Mouse (Mus musculus) macrophage (primary cell): ENCODE measurements around the gene Gpc6. TPM values are rescaled to one million over a fixed set of nuclear protein-coding genes. Genes with fewer than 3 reads are reported as not detected.

Experiments used
- H3K27ac ChIP-seq: fragments of 350-480 bp; formaldehyde crosslinking; 2 replicates; pipeline ENCODE4 v1.9.0; 2021
- H3K36me3 ChIP-seq: fragments of 350-480 bp; formaldehyde crosslinking; 2 replicates; pipeline ENCODE4 v1.9.0; 2021; ENCODE audit errors: inconsistent target
- H3K4me3 ChIP-seq: fragments of 350-480 bp; formaldehyde crosslinking; 2 replicates; pipeline ENCODE4 v1.9.0; 2021; ENCODE audit errors: inconsistent target
- H3K79me2 ChIP-seq: fragments of 350-480 bp; formaldehyde crosslinking; 2 replicates; pipeline ENCODE4 v1.9.0; 2021; ENCODE audit errors: inconsistent target
- WGBS: methylation state at CpG from one replicate; pipeline ENCODE4 v1.1.7; 2026; ENCODE audit warnings: inconsistent platforms; ENCODE audit not compliant: missing documents; 5-methylcytosine and 5-hydroxymethylcytosine counted together
- polyA plus RNA-seq: library from polyadenylated mRNA; stranded (reverse); fragments of 250-400 nt; gene quantifications from 3 replicates; pipeline ENCODE4 v1.2.4, GENCODE M21; 2018; ENCODE audit warnings: inconsistent platforms

Gene Gpc6
- polyA plus RNA-seq, 1 experiment from 2014 or later, result not detected

DNA sequence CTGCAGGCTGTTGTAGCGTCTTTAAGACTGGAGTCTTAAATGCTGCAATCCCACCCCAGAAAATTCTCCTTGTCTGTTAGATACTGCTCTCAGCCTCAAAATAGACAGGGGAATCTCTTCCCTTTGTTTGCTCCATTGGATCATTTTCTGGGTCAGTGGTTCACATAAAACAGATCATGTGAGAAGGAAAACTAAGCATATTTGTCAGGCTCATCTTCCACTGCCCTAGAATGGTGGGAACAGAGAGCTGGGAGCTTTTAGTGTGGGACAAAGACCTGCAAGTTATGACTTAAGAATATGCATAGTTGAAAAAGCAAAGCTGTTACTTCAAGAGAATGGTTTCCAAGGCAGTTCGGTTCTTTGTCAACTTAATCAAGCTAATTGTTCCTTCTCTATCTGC is 136.4 kb downstream of the Gpc6 start:
- 83% methylated on average over 2 of the region's 2 CpGs for WGBS
- Histone ChIP-seq H3K79me2 (no peaks in the 10 kb centered on the region), H3K27ac (no peak overlapping the region), H3K4me3 (no peak overlapping the region), H3K36me3 (no peaks in the 10 kb centered on the region)

DNA sequence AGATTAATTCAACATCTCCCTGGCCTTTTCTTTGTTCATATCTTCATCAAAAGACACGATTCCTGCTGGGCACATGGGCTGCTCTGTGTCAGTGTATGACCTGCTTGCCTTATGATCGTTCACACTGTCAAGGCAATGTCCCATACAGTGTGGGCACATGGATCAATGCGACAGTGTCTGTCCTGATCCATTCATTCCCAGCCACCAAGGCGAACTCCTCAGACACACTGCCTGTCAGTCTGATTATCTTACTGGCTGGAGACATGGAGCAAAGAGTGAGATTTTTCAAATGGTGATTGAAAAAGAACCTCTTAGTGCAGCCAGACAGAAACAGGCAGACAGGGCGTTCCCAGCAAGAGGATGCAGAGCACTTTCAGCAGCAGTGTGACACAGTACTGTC is 143.1 kb downstream of the Gpc6 start:
- Histone ChIP-seq H3K36me3 (no peaks in the 10 kb centered on the region), H3K27ac (no peak overlapping the region), H3K79me2 (no peaks in the 10 kb centered on the region), H3K4me3 (no peak overlapping the region)
- 80% methylated on average over 5 of the region's 5 CpGs for WGBS

DNA sequence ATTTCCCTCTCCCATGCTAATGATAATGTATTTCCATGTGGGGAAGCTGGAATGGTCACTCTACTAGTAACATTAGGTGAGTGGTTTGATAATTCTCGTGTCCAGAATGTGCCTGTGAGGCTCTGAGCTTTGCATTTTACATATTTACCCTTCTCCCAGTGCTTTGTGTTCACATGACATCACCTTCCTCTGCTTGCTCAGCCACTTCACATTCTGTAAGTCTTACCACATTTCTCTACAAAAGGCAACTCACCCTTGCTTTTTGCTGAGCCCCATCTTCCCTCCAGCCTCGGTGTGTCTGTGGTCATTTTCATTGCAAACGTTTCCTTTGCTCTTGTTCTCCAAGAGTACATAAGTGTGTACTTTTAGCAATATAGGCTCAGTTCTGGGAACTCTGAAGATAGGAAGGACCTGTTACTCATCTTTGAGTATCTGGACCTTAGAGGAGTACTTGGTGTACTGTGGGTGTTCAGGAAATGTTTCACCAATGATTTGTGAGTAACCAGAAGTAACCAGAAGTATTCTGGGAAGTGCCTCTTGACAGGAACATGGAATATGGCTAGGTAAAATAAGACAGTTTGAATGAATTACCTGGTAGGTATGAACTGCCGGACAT is 145.5 kb downstream of the Gpc6 start:
- 85% methylated on average over 4 of the region's 4 CpGs for WGBS
- Histone ChIP-seq H3K27ac (no peak overlapping the region), H3K36me3 (no peaks in the 10 kb centered on the region), H3K79me2 (no peaks in the 10 kb centered on the region), H3K4me3 (no peak overlapping the region)

DNA sequence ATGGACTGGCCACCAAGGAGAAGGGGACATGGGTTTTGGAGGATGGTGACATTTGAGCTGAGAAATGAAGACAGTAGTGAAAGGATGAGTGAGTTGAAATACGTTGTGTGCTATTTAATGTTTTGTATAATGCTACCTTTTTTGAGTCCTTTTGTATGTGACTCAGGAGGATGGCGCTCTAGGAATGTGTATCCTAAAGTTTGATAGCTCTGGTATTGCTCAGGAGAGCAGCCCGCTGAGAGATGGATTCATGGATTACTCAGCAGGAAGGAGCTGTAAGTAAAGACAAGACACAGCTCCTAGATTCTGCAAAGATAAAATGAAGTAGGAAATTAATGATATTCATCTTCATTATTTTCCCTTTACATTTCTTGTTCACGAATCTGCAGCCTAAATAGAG is 168.5 kb downstream of the Gpc6 start:
- H3K27ac ChIP-seq, result no peak overlapping the region
- 87% methylated on average over 4 of the region's 4 CpGs for WGBS
- no peak overlapping the region for H3K4me3 ChIP-seq
- H3K79me2 ChIP-seq, result no peaks in the 10 kb centered on the region
- no peaks in the 10 kb centered on the region for H3K36me3 ChIP-seq

DNA sequence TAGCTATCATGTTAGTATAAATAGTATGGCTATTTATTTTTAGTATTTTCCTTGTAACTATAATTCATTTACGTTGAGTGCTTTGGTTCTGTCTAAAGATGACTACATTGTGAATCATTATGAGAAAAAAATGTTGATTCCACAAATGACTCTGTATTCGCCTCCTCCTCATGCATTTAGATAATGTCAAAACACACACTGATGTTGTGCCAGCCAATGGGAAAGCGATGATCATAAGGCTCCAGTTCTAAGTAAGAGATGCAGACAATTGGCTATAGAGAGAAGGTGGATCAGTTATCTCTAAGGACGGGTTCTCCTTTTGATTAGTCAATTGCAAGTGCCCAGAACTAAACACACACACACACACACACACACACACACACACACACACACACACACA is 181.8 kb downstream of the Gpc6 start:
- Histone ChIP-seq H3K27ac (no peak overlapping the region), H3K36me3 (no peaks in the 10 kb centered on the region), H3K4me3 (no peak overlapping the region), H3K79me2 (no peaks in the 10 kb centered on the region)
- 89% methylated on average over 4 of the region's 4 CpGs for WGBS

DNA sequence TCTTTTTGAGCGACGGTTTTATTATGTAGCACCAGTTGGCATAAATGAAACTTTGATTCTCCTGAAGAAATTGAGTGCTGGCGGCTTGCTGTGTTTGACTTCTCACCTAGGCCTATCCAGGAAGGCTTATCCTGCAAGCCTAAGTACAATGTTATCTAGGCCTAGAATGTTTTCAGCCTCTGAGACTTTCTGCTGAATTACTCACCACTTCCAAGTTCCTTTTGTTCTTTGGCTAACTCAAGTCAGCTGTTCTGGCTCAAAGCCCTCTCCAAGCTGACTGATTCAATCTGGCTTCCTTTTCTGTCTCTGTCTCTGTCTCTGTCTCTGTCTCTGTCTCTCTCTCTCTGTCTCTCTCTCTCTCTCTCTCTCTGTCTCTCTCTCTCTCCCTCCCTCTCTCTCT is 188.0 kb downstream of the Gpc6 start:
- WGBS, result 94% methylated on average over 3 of the region's 3 CpGs

DNA sequence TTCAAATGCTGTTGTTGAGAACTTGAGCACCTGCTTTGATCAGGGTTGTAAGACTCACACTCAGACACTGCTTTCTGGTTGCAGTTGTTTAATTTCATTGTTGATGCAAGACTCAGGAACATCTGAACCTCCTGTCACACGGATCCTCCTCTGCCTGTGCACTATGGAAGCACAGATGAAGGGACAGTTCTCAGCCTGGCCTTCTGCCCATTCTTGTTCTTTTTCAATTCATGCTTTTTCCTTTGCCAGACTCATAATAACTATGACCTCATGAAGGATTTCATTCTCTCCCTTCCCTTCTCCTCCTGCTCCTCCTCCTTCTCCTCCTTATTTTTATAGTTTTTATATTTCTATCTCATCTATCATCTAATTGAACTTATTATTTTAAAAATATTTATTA is 196.9 kb downstream of the Gpc6 start:
- H3K79me2 ChIP-seq, result no peaks in the 10 kb centered on the region
- H3K36me3 ChIP-seq, result no peaks in the 10 kb centered on the region
- 78% methylated on average over 1 of the region's 1 CpGs for WGBS
- no peak overlapping the region for H3K27ac ChIP-seq
- no peak overlapping the region for H3K4me3 ChIP-seq

More for the DNA sequence above, 188.0 kb downstream of the Gpc6 start:
- no peaks in the 10 kb centered on the region for H3K79me2 ChIP-seq
- no peaks in the 10 kb centered on the region for H3K36me3 ChIP-seq
- no peak overlapping the region for H3K27ac ChIP-seq
- no peak overlapping the region for H3K4me3 ChIP-seq

DNA sequence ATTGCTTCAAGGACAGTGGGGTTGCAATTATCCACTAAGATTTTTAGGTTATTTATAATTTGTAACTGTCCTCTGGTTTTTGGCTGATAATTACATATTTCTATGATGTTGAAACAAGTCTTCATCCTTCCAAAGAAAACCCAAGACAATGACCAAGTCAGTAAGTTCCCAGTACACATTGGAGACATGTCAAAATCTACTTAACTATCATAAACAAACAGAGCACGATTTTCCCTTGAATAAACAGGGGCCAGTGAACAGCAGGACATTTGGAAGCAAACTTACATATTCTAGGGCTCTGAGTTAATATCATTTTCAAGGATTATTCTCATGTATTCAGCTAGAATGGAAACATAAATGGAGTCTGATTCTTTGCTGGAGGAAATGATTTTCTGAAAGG is 205.2 kb downstream of the Gpc6 start:
- 58% methylated on average over 1 of the region's 1 CpGs for WGBS
- Histone ChIP-seq H3K4me3 (no peak overlapping the region), H3K27ac (no peak overlapping the region), H3K36me3 (no peaks in the 10 kb centered on the region), H3K79me2 (no peaks in the 10 kb centered on the region)

DNA sequence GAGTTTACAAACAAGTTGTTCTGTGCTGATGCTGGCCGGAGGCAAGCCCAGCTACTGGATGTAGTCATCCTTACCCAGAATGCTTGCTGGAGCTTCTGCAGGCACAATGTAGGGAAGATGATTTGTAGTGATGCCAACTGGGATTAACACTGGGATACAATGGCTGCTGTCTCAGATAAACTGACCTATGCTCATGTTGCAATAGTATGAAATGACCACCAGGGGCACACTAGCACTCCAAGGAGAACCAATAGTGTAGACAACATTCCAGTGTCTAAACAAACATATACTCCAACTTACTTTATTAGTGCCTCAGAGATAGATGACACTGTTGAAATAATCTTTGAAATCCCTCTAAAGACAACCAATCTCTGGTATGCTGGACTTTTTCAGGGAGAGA is 206.2 kb downstream of the Gpc6 start:
- Histone ChIP-seq H3K36me3 (no peaks in the 10 kb centered on the region), H3K79me2 (no peaks in the 10 kb centered on the region), H3K27ac (no peak overlapping the region), H3K4me3 (no peak overlapping the region)
- 100% methylated on average over 1 of the region's 1 CpGs for WGBS

DNA sequence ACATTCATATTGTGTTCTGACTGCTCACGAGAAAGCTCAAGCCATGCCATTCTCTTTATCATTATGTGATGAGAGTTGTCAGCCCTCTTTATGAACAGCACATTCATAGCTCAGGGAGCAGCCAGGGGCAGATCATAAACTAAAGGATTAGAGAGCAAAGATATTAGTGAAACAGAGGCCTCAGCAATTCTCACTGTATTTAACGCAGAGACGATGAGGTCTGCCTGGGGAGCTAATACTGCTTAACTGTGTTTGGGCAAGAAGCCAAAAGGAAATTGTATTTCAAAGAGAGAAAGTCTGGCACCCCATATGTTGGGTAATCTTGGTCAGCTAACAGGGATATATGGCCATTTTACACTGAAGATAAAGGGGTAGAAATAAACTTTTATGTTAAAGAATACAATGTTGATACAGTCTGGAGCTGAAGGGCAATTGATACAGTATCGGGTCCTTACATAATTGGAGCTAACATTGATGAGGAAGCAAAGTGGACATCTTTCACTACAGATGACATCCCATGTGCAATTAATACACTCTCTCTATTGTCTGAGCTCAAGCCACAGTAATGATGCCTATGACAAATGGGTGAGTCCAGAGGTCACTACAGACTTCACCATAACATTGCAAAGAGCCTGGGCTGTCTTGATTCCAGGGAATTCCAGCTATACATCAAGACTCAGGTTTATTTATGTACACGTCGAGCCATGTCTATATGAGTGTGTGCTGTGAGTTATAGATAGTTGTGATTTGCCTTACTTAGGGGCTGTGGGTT is 216.1 kb downstream of the Gpc6 start:
- no peak overlapping the region for H3K4me3 ChIP-seq
- H3K79me2 ChIP-seq, result no peaks in the 10 kb centered on the region
- no peak overlapping the region for H3K27ac ChIP-seq
- H3K36me3 ChIP-seq, result no peaks in the 10 kb centered on the region
- WGBS, result 71% methylated on average over 4 of the region's 6 CpGs

DNA sequence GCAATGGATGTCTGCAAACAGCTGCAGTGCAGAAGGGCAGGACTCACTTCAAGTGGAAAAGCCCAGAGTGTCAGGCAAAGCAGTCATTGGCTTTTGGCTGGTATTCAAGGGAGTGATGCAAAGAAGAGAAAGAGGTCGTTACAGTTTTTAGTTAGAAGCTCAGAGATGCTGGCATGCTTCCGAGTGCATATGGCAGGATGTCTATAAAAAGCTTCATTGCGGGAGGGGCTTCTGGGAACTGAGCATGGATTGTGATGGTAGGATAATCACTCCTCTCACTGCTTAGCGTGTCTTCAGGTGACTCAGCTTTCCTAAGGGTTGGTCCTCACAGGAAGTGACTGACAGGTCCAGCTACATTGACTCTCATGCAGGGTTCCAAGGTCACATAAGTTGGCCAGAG is 221.0 kb downstream of the Gpc6 start:
- Histone ChIP-seq H3K79me2 (no peaks in the 10 kb centered on the region), H3K4me3 (no peak overlapping the region), H3K27ac (no peak overlapping the region), H3K36me3 (no peaks in the 10 kb centered on the region)
- 77% methylated on average over 4 of the region's 4 CpGs for WGBS

DNA sequence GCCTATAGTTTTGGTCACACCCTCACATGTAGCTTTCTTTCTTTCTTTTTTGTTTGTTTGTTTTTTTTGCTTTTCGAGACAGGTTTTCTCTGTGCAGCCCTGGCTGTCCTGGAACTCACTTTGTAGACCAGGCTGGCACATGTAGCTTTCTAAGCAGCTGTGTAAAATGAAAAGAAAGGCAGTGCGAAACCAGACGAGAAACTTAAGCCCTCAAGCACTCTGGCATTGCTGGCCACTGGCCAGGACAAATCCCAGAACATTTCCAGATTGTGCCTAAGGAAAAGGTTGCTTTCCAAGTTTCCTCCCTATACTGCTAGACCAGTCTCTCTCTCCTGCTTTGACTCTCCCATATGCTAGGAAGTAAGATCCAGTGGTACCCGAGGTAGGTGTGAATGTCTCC is 221.6 kb downstream of the Gpc6 start:
- Histone ChIP-seq H3K27ac (no peak overlapping the region), H3K36me3 (no peaks in the 10 kb centered on the region), H3K4me3 (no peak overlapping the region), H3K79me2 (no peaks in the 10 kb centered on the region)
- 78% methylated on average over 4 of the region's 4 CpGs for WGBS

DNA sequence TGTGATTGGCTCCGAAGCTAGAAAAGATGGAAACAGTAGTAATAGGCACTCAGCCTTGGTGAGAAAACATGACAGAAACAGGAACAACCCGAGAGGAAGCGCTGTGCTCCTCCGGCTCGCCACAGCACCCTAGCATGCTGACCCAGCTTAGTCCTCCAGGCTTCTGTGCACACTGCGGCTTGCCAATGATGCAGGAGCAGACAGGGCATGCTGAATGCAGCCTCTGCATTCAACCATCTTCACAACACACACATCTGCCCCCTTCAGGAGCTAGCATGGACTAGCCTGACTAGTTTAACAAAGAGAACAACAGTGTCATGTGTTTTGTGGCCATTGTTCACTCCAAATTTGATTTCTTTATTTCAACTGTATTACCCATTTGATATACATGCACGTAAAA is 226.5 kb downstream of the Gpc6 start:
- Histone ChIP-seq H3K4me3 (no peak overlapping the region), H3K36me3 (no peaks in the 10 kb centered on the region), H3K79me2 (no peaks in the 10 kb centered on the region), H3K27ac (no peak overlapping the region)
- WGBS, result 92% methylated on average over 7 of the region's 7 CpGs

DNA sequence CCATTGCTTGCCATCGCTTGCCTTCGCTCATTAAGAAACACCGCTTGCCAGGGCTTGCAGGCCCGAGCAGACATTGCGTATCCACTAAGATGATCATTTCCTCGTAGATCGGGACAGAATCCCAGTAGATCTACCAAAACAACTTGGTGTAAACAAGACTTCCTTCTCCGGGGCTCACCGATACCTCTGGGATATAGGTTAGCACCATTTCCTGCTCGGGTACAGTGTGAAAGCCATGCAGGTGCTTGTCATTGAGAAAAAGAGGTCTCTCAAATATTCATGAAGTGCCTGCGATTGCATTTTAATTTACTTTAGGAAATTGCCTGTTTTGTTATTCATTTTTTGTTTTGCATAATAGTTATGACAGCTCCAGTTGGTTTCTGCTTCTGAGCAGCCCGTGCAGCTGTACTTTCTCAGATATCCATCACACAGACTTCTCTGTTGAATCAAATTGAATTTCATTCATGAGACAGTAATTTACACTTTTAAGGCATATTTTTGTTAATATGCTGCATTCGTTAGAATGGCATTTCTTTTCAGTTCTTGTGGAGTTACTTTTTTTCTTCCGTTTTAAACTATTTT is 230.9 kb downstream of the Gpc6 start:
- H3K27ac ChIP-seq, result no peak overlapping the region
- no peaks in the 10 kb centered on the region for H3K36me3 ChIP-seq
- H3K4me3 ChIP-seq, result no peak overlapping the region
- WGBS, result 88% methylated on average over 14 of the region's 14 CpGs
- H3K79me2 ChIP-seq, result no peaks in the 10 kb centered on the region

DNA sequence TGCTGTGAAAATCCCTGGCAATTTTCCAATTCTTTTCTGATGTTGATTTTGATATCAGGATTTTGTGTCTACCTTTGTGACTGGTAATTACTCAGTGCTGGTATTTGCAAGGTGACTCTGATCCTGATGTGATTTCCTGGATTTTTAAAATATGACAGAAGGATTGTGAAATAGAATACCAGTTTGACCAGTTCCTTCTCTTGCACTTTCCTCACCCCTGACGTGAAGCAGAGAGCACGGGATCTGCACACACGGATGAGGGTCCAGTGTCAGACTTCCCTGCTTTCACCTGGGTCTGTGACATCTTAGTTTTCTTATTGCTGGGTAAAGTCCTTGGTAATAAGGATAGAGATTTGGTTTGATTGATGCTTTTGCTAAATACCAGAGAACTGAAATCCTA is 232.3 kb downstream of the Gpc6 start:
- Histone ChIP-seq H3K36me3 (no peaks in the 10 kb centered on the region), H3K79me2 (no peaks in the 10 kb centered on the region), H3K4me3 (no peak overlapping the region), H3K27ac (no peak overlapping the region)
- WGBS, result 97% methylated on average over 3 of the region's 3 CpGs
